In genomic region chr17:50082947-50083346, GRCm38 (mm10) we compare ENCODE assay signal across 23 mouse cellular contexts.
DNase-seq lines count a peak whose midpoint lies in the region; ATAC-seq and TF ChIP-seq lines count a peak whose summit lies in the region.
"Had no signal": no experiment of that assay in that cellular context is flagged by ENCODE, and none has a peak within 500 bp of the region (broad histone marks: within the 10 kb centered on the region; RNA-seq: fewer than 3 reads in every experiment).

No protein-coding gene starts in this region.

- no peaks in the 10 kb centered on the region for H3K4me1 ChIP-seq in heart, embryonic 10.5 days
- H3K4me1 ChIP-seq in midbrain, embryonic 16.5 days (ENCODE audit: control insufficient read depth, insufficient read depth, low read length): no peaks in the 10 kb centered on the region
- H3K4me1 ChIP-seq in midbrain, embryonic 14.5 days (ENCODE audit: control insufficient read depth, insufficient read depth, low read length): no peaks in the 10 kb centered on the region
- no peaks in the 10 kb centered on the region for H3K4me1 ChIP-seq in lung, postnatal 0 days (ENCODE audit: insufficient read depth, low read depth, low read length)
- H3K4me1 ChIP-seq: embryonic facial prominence, embryonic 13.5 days; forebrain, embryonic 13.5 days; hindbrain, embryonic 12.5 days had no signal

- WGBS in heart, embryonic 10.5 days: 78% methylated on average over 3 of the region's 3 CpGs
- WGBS in midbrain, embryonic 16.5 days: 62% methylated on average over 3 of the region's 3 CpGs
- 58% methylated on average over 3 of the region's 3 CpGs for WGBS in midbrain, embryonic 14.5 days
- 82% methylated on average over 3 of the region's 3 CpGs for WGBS in lung, postnatal 0 days

- peak; percentile 95 for DNase-seq in heart, adult 11 months
- DNase-seq in heart, embryonic 10.5 days (ENCODE audit: low spot score): no peak
- no peak for DNase-seq in midbrain, embryonic 14.5 days
- peak; percentile 28 for DNase-seq in ZHBTc4 (ENCODE audit: low read depth, low spot score)
- no peak for DNase-seq in lung, postnatal 0 days (ENCODE audit: low spot score)
- DNase-seq: adrenal gland, postnatal 10 days; cerebellum, adult 11 months; cerebellum, adult 2 months; cerebellum, adult 9-11 months; cerebellum, postnatal 25 days; gastrocnemius, postnatal 36 days; kidney, adult 18-20 months had no signal

- no peaks in the 10 kb centered on the region for H3K27me3 ChIP-seq in heart, embryonic 10.5 days (ENCODE audit: insufficient read depth, poor library complexity, severe bottlenecking)
- no peaks in the 10 kb centered on the region for H3K27me3 ChIP-seq in midbrain, embryonic 16.5 days (ENCODE audit: control insufficient read depth, insufficient read depth, low read depth, low read length)
- no peaks in the 10 kb centered on the region for H3K27me3 ChIP-seq in midbrain, embryonic 14.5 days (ENCODE audit: control insufficient read depth, insufficient read depth, low read length)
- no peaks in the 10 kb centered on the region for H3K27me3 ChIP-seq in lung, postnatal 0 days (replicated peaks; ENCODE audit: insufficient read depth, low read length)
- H3K27me3 ChIP-seq: embryonic facial prominence, embryonic 13.5 days; forebrain, embryonic 13.5 days; hindbrain, embryonic 12.5 days had no signal

- no peaks in the 10 kb centered on the region for H3K36me3 ChIP-seq in heart, embryonic 10.5 days
- H3K36me3 ChIP-seq in midbrain, embryonic 16.5 days (ENCODE audit: control insufficient read depth, insufficient read depth, low read length): no peaks in the 10 kb centered on the region
- no peaks in the 10 kb centered on the region for H3K36me3 ChIP-seq in midbrain, embryonic 14.5 days (ENCODE audit: control insufficient read depth, insufficient read depth, low read length)
- H3K36me3 ChIP-seq in lung, postnatal 0 days (ENCODE audit: insufficient read depth, low read length): no peaks in the 10 kb centered on the region
- H3K36me3 ChIP-seq: hindbrain, embryonic 12.5 days had no signal

- H3K9me3 ChIP-seq in heart, embryonic 10.5 days: no peaks in the 10 kb centered on the region
- H3K9me3 ChIP-seq in midbrain, embryonic 16.5 days (replicated peaks; ENCODE audit: control insufficient read depth, low read length, poor library complexity, severe bottlenecking): no peaks in the 10 kb centered on the region
- no peaks in the 10 kb centered on the region for H3K9me3 ChIP-seq in midbrain, embryonic 14.5 days (ENCODE audit: control insufficient read depth, low read length)
- no peaks in the 10 kb centered on the region for H3K9me3 ChIP-seq in lung, postnatal 0 days (ENCODE audit: low read length)
- H3K9me3 ChIP-seq: embryonic facial prominence, embryonic 13.5 days; forebrain, embryonic 13.5 days; hindbrain, embryonic 12.5 days had no signal

- no peak overlapping the region for H3K27ac ChIP-seq in heart, embryonic 10.5 days
- H3K27ac ChIP-seq in midbrain, embryonic 16.5 days (ENCODE audit: low read length): no peak overlapping the region
- no peak overlapping the region for H3K27ac ChIP-seq in midbrain, embryonic 14.5 days (replicated peaks; ENCODE audit: low read depth, low read length)
- H3K27ac ChIP-seq in lung, postnatal 0 days (ENCODE audit: low read length): no peak overlapping the region
- H3K27ac ChIP-seq: embryonic facial prominence, embryonic 13.5 days; forebrain, embryonic 13.5 days; hindbrain, embryonic 12.5 days; hindbrain, postnatal 0 days had no signal

- no peak overlapping the region for H3K4me2 ChIP-seq in midbrain, embryonic 16.5 days (ENCODE audit: low read length)
- no peak overlapping the region for H3K4me2 ChIP-seq in midbrain, embryonic 14.5 days (ENCODE audit: low read length)
- H3K4me2 ChIP-seq in lung, postnatal 0 days (replicated peaks; ENCODE audit: low read depth, low read length): no peak overlapping the region
- H3K4me2 ChIP-seq: embryonic facial prominence, embryonic 13.5 days; forebrain, embryonic 13.5 days; heart, embryonic 11.5 days; hindbrain, embryonic 12.5 days had no signal

- TF ChIP-seq CTCF in lung, postnatal 0 days (IDR thresholded peaks at IDR 0.05): no peak

- no peak overlapping the region for H3K4me3 ChIP-seq in heart, embryonic 10.5 days
- no peak overlapping the region for H3K4me3 ChIP-seq in midbrain, embryonic 16.5 days (ENCODE audit: low read depth, low read length)
- H3K4me3 ChIP-seq in midbrain, embryonic 14.5 days (replicated peaks; ENCODE audit: low read depth, low read length): no peak overlapping the region
- no peak overlapping the region for H3K4me3 ChIP-seq in lung, postnatal 0 days (ENCODE audit: low read depth, low read length)
- H3K4me3 ChIP-seq: embryonic facial prominence, embryonic 13.5 days; erythroblast, embryonic 14.5 days; forebrain, embryonic 13.5 days; hindbrain, embryonic 12.5 days had no signal

- H3K9ac ChIP-seq in midbrain, embryonic 16.5 days (ENCODE audit: low read depth, low read length): no peak overlapping the region
- H3K9ac ChIP-seq in midbrain, embryonic 14.5 days (replicated peaks; ENCODE audit: low read length): no peak overlapping the region
- no peak overlapping the region for H3K9ac ChIP-seq in lung, postnatal 0 days (replicated peaks; ENCODE audit: low read depth)
- H3K9ac ChIP-seq: embryonic facial prominence, embryonic 13.5 days; forebrain, embryonic 13.5 days; hindbrain, embryonic 12.5 days had no signal

- peak; percentile 42; the same call in 1 of the 2 replicates for ATAC-seq in midbrain, embryonic 16.5 days
- no peak for ATAC-seq in midbrain, embryonic 14.5 days (ENCODE audit: low FRiP score, low TSS enrichment)
- no peak for ATAC-seq in lung, postnatal 0 days
- ATAC-seq: CD4-positive, CD25-positive, alpha-beta regulatory T cell, adult 4 months; forebrain, embryonic 13.5 days; forebrain, embryonic 16.5 days; hindbrain, postnatal 0 days; inflammation-experienced regulatory T-cells, adult 6 months; intestine, embryonic 16.5 days had no signal

- no peak for TF ChIP-seq EP300 in lung, postnatal 0 days (IDR thresholded peaks at IDR 0.05)

Comparison
In these comparisons a context has a peak if more than half of its experiments do, and no peak if none do; other contexts are left out.
1. DNase-seq: peak in heart, adult 11 months (single experiment) and ZHBTc4 (single experiment); none in heart, embryonic 10.5 days (single experiment), midbrain, embryonic 14.5 days (single experiment) and lung, postnatal 0 days (single experiment).